Mouse (Mus musculus) limb, embryonic 13.5 days (tissue): ENCODE results near the gene Rdh12. TPM values are rescaled to one million over a fixed set of nuclear protein-coding genes. Genes with fewer than 3 reads are reported as not detected.

Experiments
- ATAC-seq: fragments of 200-750 bp; cut with Nextera tagmentation; 2 replicates; pipeline ENCODE4 v1.8.0; 2017; ENCODE audit warnings: low read depth, moderate number of reproducible peaks, moderate TSS enrichment; ENCODE audit not compliant: low FRiP score
- H3K27ac ChIP-seq: fragments of 300-500 bp; sonication (generic); 2 replicates; pipeline ENCODE4 v1.5.1; 2015; ENCODE audit warnings: inconsistent platforms, mild to moderate bottlenecking, moderate library complexity
- H3K27me3 ChIP-seq: fragments of 300-500 bp; sonication (generic); 2 replicates; pipeline ENCODE4 v1.6.1; 2015; ENCODE audit warnings: mild to moderate bottlenecking, inconsistent platforms
- H3K36me3 ChIP-seq: fragments of 300-500 bp; sonication (generic); 2 replicates; pipeline ENCODE4 v1.6.1; 2015; ENCODE audit warnings: inconsistent platforms, mild to moderate bottlenecking, moderate library complexity
- H3K4me1 ChIP-seq: fragments of 300-500 bp; sonication (generic); 2 replicates; pipeline ENCODE4 v1.6.1; 2015; ENCODE audit warnings: inconsistent platforms
- H3K4me2 ChIP-seq: fragments of 300-500 bp; sonication (generic); replicated peaks from 2 replicates; pipeline ENCODE4 v1.6.1; 2015; ENCODE audit warnings: inconsistent platforms, mild to moderate bottlenecking, moderate library complexity
- H3K4me3 ChIP-seq: fragments of 300-500 bp; sonication (generic); 2 replicates; pipeline ENCODE4 v1.5.1; 2015; ENCODE audit warnings: moderate library complexity, mild to moderate bottlenecking, inconsistent platforms
- H3K9ac ChIP-seq: fragments of 300-500 bp; sonication (generic); 2 replicates; pipeline ENCODE4 v1.6.1; 2015; ENCODE audit warnings: mild to moderate bottlenecking, inconsistent platforms
- H3K9me3 ChIP-seq: fragments of 300-500 bp; sonication (generic); 2 replicates; pipeline ENCODE4 v1.6.1; 2016; ENCODE audit warnings: inconsistent platforms
- WGBS: fragments of 180-500 bp; shearing (Covaris S2); methylation state at CpG from one replicate; pipeline ENCODE4 v1.1.7; 2015; 5-methylcytosine and 5-hydroxymethylcytosine counted together
- polyA plus RNA-seq: library from polyadenylated mRNA; unstranded; fragments of >200 nt; fragmentation: Nextera tagmentation; extraction: Ambion mirVana; gene quantifications from 2 replicates; pipeline ENCODE4 v1.2.1, GENCODE M21; 2015

Gene Rdh12
- polyA plus RNA-seq, 1 experiment from 2014 or later: 3.5 TPM

DNA sequence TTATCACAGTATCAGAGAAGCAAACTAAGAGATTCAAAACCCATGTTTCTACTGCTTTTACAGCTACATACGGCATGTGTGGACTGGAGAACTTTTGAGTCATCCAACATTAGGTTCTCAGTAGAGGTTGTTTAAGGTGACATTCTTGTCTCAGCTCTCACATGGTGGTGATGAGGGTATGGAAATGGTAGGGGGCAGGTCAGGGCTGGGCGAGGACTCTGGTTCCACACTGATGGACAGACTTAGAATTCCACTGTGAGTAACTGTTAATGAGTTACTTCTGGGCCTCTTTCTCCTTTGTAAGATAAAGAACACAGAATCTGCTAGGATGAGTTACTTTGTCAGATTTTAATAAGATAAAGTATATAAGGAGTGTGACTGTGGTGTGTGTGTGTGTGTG, 51.4 kb downstream of the Rdh12 start:
- Histone ChIP-seq H3K9ac (no peak overlapping the region), H3K27me3 (no peaks in the 10 kb centered on the region), H3K27ac (no peak overlapping the region), H3K4me3 (no peak overlapping the region), H3K9me3 (no peaks in the 10 kb centered on the region), H3K4me1 (no peaks in the 10 kb centered on the region), H3K36me3 (peaks cover 83% of the 10 kb centered on the region), H3K4me2 (no peak overlapping the region)
- no peak for ATAC-seq
- 92% methylated on average over 2 of the region's 2 CpGs for WGBS

GRCm38 (mm10) chr12:79261035-79261434, 52.3 kb downstream of the Rdh12 start:
- WGBS: 56% methylated on average over 5 of the region's 5 CpGs

More at GRCm38 (mm10) chr12:79261035-79261434, 52.3 kb downstream of the Rdh12 start:
- Histone ChIP-seq H3K4me1 (no peaks in the 10 kb centered on the region), H3K36me3 (peaks cover 85% of the 10 kb centered on the region), H3K4me3 (no peak overlapping the region), H3K27ac (no peak overlapping the region), H3K27me3 (no peaks in the 10 kb centered on the region), H3K4me2 (no peak overlapping the region), H3K9ac (no peak overlapping the region), H3K9me3 (no peaks in the 10 kb centered on the region)
- ATAC-seq: no peak

Other genes starting within 250 kb of the Rdh12 start
- gene Tmem229b, start 201.3 kb upstream of the Rdh12 start, polyA plus RNA-seq: 4.8 and 5.3 TPM in 2 replicates
- 1.7 TPM in 2 replicates for gene Plekhh1, start 179.8 kb upstream of the Rdh12 start, polyA plus RNA-seq
- gene Pigh, start 119.3 kb upstream of the Rdh12 start, polyA plus RNA-seq: 36.0 and 37.0 TPM in 2 replicates
- 1.4 and 1.6 TPM in 2 replicates for gene Arg2, start 78.1 kb upstream of the Rdh12 start, polyA plus RNA-seq
- 103 and 104 TPM in 2 replicates for gene Vti1b, start 36.2 kb upstream of the Rdh12 start, polyA plus RNA-seq
- gene Rdh11, start 16.6 kb upstream of the Rdh12 start, polyA plus RNA-seq: 23.5 and 27.0 TPM in 2 replicates
- 12.8 and 14.2 TPM in 2 replicates for gene Zfyve26, start 87.4 kb downstream of the Rdh12 start, polyA plus RNA-seq
- gene Rad51b, start 88.4 kb downstream of the Rdh12 start, polyA plus RNA-seq: 6.3 and 7.6 TPM in 2 replicates